Mouse (Mus musculus) limb, embryonic 10.5 days (tissue): ENCODE data around the gene Tdg. TPM values are rescaled to one million over a fixed set of nuclear protein-coding genes. Genes with fewer than 3 reads are reported as not detected.

Experiments used
- DNase-seq: peaks from one replicate; pipeline ENCODE4 v3.0.0-alpha.2; 2017; ENCODE audit warnings: low spot score
- H3K27ac ChIP-seq: fragments of 300-500 bp; sonication (generic); 2 replicates; pipeline ENCODE4 v1.5.1; 2016; ENCODE audit warnings: mild to moderate bottlenecking
- H3K27me3 ChIP-seq: fragments of 300-500 bp; sonication (generic); 2 replicates; pipeline ENCODE4 v1.6.1; 2016; ENCODE audit warnings: low read depth, mild to moderate bottlenecking; ENCODE audit not compliant: poor library complexity, severe bottlenecking
- H3K36me3 ChIP-seq: fragments of 300-500 bp; sonication (generic); 2 replicates; pipeline ENCODE4 v1.6.1; 2016; ENCODE audit warnings: mild to moderate bottlenecking, moderate library complexity
- H3K4me1 ChIP-seq: fragments of 300-500 bp; sonication (generic); 2 replicates; pipeline ENCODE4 v1.6.1; 2016
- H3K4me3 ChIP-seq: fragments of 300-500 bp; sonication (generic); 2 replicates; pipeline ENCODE4 v1.5.1; 2016; ENCODE audit warnings: mild to moderate bottlenecking, moderate library complexity
- H3K9me3 ChIP-seq: fragments of 300-500 bp; sonication (generic); replicated peaks from 2 replicates; pipeline ENCODE4 v1.6.1; 2016; ENCODE audit warnings: mild to moderate bottlenecking
- WGBS: fragments of 180-500 bp; shearing (Covaris S2); methylation state at CpG from one replicate; pipeline ENCODE4 v1.1.7; 2016; 5-methylcytosine and 5-hydroxymethylcytosine counted together
- polyA plus RNA-seq: library from polyadenylated mRNA; unstranded; fragments of >200 nt; fragmentation: Nextera tagmentation; extraction: Ambion mirVana; gene quantifications from 2 replicates; pipeline ENCODE4 v1.2.1, GENCODE M21; 2016

Gene Tdg
- polyA plus RNA-seq, 1 experiment from 2014 or later, result 264 TPM

DNA sequence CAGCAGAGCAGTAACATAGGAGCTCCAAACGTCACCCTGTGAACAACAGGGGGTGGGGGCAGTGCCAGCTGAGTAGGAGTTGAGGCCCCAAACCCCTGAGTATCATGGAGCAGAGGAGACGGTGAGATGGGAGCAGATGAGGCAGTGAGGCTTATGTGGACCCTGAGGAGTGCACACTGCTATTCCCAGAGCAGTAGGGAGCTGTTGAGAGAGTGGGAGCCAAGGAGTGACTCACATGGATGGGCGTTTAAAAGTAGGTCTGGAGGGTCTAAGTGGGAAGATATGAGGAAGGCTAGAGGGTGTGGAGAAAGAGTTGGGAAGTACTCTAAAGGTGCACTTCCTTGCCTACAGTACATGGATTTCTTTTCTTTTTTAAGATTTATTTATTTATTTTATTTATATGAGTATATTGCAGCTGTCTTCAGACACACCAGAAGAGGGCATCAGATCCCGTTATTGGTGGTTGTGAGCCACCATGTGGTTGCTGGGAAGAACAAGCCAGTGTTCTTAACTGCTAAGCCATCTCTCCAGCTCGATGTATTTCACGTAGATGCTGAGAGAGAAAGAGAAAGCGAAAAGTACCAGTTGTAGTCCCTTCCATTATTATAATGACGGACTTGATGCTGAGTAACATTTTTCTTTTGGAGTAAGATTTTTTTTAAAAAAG is 9.5 kb downstream of the Tdg start:
- H3K4me1 ChIP-seq, result no peaks in the 10 kb centered on the region
- WGBS, result 93% methylated on average over 8 of the region's 8 CpGs
- no peak for DNase-seq
- H3K9me3 ChIP-seq, result no peaks in the 10 kb centered on the region
- peaks cover 99% of the 10 kb centered on the region for H3K36me3 ChIP-seq
- no peaks in the 10 kb centered on the region for H3K27me3 ChIP-seq
- no peak overlapping the region for H3K4me3 ChIP-seq
- no peak overlapping the region for H3K27ac ChIP-seq

DNA sequence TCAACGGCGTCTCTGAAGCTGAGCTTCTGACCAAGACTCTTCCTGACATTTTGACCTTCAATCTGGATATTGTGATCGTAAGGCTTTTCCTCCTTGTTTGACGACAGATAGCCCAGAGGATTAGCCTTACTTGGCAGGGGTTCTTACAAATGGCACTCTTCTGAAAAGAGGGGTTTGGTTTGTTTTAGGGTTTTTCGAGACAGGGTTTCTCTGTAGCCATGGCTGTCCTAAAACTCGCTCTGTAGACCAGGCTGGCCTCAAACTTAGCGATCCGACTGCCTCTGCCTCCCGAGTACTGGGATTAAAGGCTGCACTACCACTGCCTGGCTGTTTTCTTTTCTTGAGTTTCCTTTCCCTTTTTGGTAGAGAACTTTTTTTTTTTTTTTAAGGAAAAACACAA is 11.9 kb downstream of the Tdg start:
- Histone ChIP-seq H3K27ac (no peak overlapping the region), H3K4me1 (no peaks in the 10 kb centered on the region), H3K4me3 (no peak overlapping the region), H3K36me3 (peaks cover 99% of the 10 kb centered on the region), H3K27me3 (no peaks in the 10 kb centered on the region), H3K9me3 (no peaks in the 10 kb centered on the region)
- no peak for DNase-seq
- WGBS, result 95% methylated on average over 9 of the region's 9 CpGs

DNA sequence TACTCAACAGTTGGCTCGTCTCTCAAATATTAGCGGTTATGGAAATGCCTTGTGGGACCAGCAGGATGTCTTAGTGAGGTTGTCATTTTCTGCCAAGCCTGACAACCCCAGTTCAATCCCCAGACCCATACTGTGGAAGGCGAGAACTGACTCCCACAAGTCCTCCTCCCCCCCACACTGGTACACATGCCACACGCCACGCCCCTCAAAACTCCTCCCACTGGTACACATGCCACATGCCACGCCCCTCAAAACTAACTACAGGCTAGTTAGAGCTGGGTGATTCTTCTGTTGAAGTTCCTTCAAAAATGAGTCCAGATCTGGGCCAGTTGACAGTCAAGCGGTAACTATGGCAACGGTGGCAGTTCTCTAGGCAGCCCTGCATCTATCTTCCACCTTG is 16.5 kb downstream of the Tdg start:
- no peaks in the 10 kb centered on the region for H3K4me1 ChIP-seq
- no peaks in the 10 kb centered on the region for H3K9me3 ChIP-seq
- no peak overlapping the region for H3K27ac ChIP-seq
- 97% methylated on average over 8 of the region's 8 CpGs for WGBS
- DNase-seq, result no peak
- H3K27me3 ChIP-seq, result no peaks in the 10 kb centered on the region
- peaks cover 83% of the 10 kb centered on the region for H3K36me3 ChIP-seq
- H3K4me3 ChIP-seq, result no peak overlapping the region

DNA sequence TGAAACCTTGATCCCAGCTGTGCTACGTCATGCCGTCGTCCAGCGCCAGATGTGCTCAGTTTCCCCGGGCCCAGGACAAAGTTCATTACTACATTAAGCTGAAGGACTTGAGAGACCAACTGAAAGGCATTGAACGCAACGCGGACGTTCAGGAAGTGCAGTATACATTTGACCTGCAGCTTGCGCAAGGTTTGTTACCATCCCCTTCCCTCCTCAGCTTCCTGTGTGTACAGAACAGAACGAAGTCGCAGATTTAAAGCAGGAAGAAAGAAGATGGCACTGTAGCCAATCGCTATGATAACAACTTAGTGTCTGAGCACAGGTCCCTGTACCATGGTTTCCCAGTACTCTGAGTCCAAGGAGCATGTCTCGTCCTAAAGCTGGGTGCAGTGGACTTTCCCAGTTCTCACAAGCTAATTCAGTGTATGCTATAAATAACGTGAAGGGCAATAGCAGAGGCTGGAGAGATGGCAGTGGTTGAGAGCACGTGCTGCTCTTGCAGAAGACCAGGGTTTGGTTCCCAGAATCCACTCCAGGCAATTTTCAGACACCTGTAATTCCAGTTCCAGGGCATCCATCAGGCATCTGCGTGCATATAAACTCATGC is 17.7 kb downstream of the Tdg start:
- no peaks in the 10 kb centered on the region for H3K9me3 ChIP-seq
- no peaks in the 10 kb centered on the region for H3K4me1 ChIP-seq
- H3K27ac ChIP-seq, result no peak overlapping the region
- no peak overlapping the region for H3K4me3 ChIP-seq
- no peaks in the 10 kb centered on the region for H3K27me3 ChIP-seq
- H3K36me3 ChIP-seq, result peaks cover 84% of the 10 kb centered on the region
- whole genome bisulfite sequencing, result 92% methylated on average over 17 of the region's 17 CpGs
- DNase-seq, result no peak

DNA sequence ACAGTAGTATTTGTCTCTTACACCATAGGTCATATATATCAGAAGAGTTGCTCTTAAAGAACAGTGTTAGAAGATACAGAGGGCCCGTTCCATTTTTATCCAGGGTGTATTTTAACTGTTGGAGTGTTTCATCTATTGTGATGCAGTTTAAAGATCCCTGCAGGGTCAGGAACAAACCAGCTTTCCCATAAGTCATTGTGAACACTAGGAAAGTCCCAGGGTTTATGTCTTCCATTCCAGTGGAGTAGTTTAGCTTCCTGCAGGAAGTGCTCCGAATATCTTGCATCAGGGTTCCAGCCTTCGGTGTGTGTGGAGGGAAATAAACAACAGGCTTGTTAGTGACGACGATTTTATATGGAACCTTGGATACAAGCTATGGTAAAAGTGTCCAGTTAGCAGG is 21.6 kb downstream of the Tdg start:
- no peak overlapping the region for H3K4me3 ChIP-seq
- DNase-seq, result no peak
- H3K27me3 ChIP-seq, result no peaks in the 10 kb centered on the region
- no peaks in the 10 kb centered on the region for H3K4me1 ChIP-seq
- 94% methylated on average over 5 of the region's 5 CpGs for WGBS
- H3K9me3 ChIP-seq, result no peaks in the 10 kb centered on the region
- H3K27ac ChIP-seq, result no peak overlapping the region
- peaks cover 49% of the 10 kb centered on the region for H3K36me3 ChIP-seq

DNA sequence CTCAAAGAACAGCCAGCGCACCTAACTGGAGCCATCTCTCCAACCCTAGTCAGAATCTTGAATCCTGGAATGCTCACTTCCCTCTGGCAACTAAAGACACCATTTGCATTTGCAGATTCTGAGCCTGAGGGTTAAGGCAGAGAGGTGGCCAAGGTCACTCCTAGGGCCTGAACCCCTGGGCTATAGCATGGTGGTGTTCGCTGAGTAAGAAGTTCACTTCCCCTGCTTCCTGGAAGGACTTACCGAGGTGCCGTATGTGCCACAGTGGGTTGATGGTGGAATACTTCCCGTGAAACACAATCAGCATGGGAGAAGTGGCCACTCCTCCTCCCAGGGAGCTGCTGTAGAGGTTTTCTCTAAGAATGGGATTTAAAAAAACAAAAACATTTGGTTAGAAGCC is 23.0 kb downstream of the Tdg start:
- no peaks in the 10 kb centered on the region for H3K27me3 ChIP-seq
- H3K9me3 ChIP-seq, result no peaks in the 10 kb centered on the region
- H3K36me3 ChIP-seq, result peaks cover 35% of the 10 kb centered on the region
- no peak for DNase-seq
- H3K4me1 ChIP-seq, result no peaks in the 10 kb centered on the region
- no peak overlapping the region for H3K4me3 ChIP-seq
- 72% methylated on average over 5 of the region's 5 CpGs for WGBS
- H3K27ac ChIP-seq, result no peak overlapping the region

DNA sequence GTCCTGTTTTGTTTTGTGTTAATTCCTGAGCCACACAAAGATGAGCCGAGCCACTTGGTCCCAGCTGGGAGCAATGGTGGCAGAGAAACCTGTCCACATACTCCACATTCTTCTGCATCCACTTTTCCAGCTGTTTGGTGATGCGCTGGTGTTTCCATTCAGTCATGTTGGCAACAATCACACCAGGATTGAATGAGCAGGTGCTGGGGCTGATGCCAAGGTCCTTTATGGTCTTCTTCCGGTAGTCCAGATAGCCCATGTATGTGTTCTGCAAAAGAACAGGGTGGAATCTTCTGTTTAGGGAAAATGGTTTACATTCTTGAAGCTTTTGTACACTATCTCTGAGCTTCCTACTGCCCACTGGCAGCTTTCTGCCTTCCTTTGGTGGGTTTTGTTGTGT is 25.0 kb downstream of the Tdg start:
- Histone ChIP-seq H3K27me3 (no peaks in the 10 kb centered on the region), H3K36me3 (peaks cover 27% of the 10 kb centered on the region), H3K27ac (no peak overlapping the region), H3K4me1 (no peaks in the 10 kb centered on the region), H3K9me3 (no peaks in the 10 kb centered on the region), H3K4me3 (no peak overlapping the region)
- DNase-seq, result no peak
- WGBS, result 85% methylated on average over 3 of the region's 3 CpGs

DNA sequence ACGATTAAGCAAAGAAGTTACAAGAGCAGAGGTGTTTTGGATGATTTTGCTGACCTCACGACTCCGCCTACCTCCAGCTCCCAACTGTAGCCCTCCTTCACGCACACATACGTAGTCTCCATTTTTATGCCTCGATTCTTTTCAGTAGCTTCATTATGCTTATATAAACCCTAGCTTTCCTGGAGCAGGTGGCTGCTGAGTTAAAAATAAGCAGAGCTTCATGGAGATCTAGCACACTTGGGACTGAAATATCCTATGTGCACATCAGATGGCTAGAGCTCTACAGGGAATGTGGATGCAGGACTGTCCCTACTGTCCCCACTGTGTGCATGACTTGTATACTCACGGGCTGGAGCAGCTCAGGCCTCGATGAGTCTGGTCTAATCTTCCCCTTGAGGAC is 32.2 kb downstream of the Tdg start:
- no peak for DNase-seq
- Histone ChIP-seq H3K9me3 (no peaks in the 10 kb centered on the region), H3K27me3 (no peaks in the 10 kb centered on the region)

DNA sequence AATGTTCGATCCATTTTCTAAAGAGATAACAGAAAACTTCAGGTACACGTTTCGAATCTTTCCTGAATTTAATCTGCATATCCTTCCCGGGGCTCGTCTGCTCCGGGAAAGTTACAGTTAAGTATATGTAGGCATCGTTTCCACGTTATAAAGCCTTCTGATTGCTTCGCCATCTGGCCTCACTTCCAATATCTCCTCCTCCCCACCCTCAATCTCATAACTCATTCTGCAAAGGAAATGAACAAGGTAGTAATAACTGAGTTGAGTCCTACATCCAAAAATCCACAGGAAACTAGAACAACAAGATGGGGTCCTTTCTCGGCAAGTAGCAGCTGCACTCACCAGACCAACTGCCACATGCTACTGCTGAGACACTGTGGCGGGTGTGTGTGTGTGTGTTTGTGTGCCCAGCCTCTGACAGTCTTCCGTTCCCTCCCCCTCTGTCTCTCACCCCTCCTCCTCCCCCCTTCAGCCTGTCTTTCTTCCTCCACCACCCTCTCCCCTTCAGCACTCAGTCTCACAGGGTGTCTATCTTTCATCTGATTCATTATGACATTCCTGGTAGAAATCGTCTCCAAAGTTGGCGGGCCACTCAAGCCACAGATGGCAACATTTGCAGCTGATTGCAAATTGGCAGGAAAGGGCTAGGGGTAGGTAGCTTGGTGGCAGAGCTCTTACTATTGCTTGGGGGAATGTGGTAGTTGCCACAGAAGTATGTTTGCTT is 32.8 kb downstream of the Tdg start:
- H3K27me3 ChIP-seq, result no peaks in the 10 kb centered on the region
- DNase-seq, result no peak

More for the DNA sequence above, 32.2 kb downstream of the Tdg start:
- Histone ChIP-seq H3K36me3 (no peaks in the 10 kb centered on the region), H3K4me3 (no peak overlapping the region), H3K27ac (no peak overlapping the region), H3K4me1 (peaks cover 6% of the 10 kb centered on the region; the same call in 1 of the 2 replicates)
- 89% methylated on average over 8 of the region's 8 CpGs for WGBS

DNA sequence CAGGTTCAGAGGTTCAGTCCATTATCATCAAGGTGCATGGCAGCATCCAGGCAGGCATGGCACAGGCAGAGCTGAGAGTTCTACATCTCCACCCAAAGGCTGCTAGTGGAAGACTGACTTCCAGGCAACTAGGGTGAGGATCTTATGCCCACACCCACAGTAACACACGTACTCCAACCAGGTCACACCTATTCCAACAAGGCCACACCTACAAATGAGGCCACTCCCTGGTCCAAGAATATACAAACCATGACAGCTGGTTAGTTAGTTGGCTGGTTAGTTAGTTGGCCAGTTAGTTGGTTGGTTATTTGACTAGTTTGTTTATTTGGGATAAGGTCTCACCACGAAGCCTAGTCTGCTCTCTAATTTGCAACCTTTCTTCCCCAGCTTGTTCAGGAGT is 33.7 kb downstream of the Tdg start:
- Histone ChIP-seq H3K36me3 (no peaks in the 10 kb centered on the region), H3K4me3 (no peak overlapping the region), H3K4me1 (peaks cover 7% of the 10 kb centered on the region; the same call in 1 of the 2 replicates), H3K27ac (no peak overlapping the region), H3K9me3 (no peaks in the 10 kb centered on the region), H3K27me3 (no peaks in the 10 kb centered on the region)
- 84% methylated on average over 2 of the region's 2 CpGs for WGBS
- DNase-seq, result no peak

More for the DNA sequence above, 32.8 kb downstream of the Tdg start:
- Histone ChIP-seq H3K4me1 (peaks cover 7% of the 10 kb centered on the region; the same call in 1 of the 2 replicates), H3K9me3 (no peaks in the 10 kb centered on the region), H3K27ac (no peak overlapping the region), H3K4me3 (no peak overlapping the region), H3K36me3 (no peaks in the 10 kb centered on the region)
- 84% methylated on average over 14 of the region's 14 CpGs for WGBS

DNA sequence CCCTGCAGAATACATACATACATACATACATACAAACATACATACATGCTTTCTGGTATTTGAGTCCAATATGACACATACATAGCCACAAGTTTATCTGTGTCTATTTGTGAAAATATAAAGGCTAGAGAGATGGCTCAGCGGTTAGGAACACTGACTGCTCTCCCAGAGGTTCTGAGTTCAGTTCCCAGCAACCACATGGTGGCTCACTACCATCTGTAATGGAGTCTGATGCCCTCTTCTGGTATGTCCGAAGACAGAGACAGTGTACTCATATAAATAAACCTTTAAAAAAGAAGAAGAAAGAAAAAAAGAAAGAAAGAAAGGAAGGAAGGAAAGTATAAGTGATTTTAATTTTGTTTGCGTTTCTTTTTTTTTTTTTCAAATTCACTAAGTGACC is 36.3 kb downstream of the Tdg start:
- WGBS, result 59% methylated on average over 3 of the region's 3 CpGs
- H3K27ac ChIP-seq, result no peak overlapping the region
- H3K36me3 ChIP-seq, result no peaks in the 10 kb centered on the region
- H3K27me3 ChIP-seq, result no peaks in the 10 kb centered on the region
- H3K4me1 ChIP-seq, result peaks cover 7% of the 10 kb centered on the region; the same call in 1 of the 2 replicates
- no peak overlapping the region for H3K4me3 ChIP-seq
- H3K9me3 ChIP-seq, result no peaks in the 10 kb centered on the region
- DNase-seq, result no peak

DNA sequence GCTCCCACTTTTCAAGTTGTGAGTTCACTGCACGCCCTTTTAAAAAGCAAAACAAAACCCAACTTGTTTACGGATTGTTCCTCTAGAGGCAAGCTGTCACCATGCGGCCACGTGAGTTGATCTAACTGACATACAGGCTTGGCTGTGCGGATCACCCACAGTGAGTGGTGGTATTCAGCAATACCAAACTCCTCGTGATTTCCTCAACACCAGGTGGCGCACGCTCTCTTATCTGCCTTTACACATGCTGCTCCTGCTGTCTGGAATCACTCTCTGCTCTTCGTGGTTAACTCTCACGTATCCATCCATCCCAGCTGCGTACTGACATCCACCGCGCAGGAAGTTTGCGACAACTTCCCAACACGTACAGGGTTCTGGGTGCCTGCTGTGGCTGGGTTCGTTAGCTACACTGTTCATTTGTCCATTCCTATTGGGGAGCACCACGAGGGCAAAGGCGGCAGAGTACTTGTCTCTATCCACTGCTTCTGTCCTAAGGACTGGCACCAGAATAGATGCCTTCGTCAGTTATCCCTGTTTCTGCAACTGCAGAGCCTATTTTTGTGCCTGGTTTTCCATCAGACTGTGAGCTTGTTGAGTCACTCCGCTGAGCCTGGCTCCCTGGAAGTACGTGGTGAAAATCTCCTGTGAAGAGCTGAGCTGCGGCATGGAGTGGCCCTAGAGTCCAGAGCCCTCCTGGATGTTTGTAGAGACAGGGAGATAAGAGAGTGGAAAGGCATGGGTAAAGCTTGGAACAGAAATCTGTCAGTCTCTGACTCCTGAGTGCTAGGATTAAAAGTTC is 37.0 kb downstream of the Tdg start:
- H3K27ac ChIP-seq, result no peak overlapping the region
- no peaks in the 10 kb centered on the region for H3K36me3 ChIP-seq
- peaks cover 7% of the 10 kb centered on the region; the same call in 1 of the 2 replicates for H3K4me1 ChIP-seq
- H3K4me3 ChIP-seq, result peak overlapping the region; percentile 28; the same call in 1 of the 2 replicates
- H3K27me3 ChIP-seq, result no peaks in the 10 kb centered on the region
- 25% methylated on average over 22 of the region's 22 CpGs for WGBS
- no peaks in the 10 kb centered on the region for H3K9me3 ChIP-seq
- DNase-seq, result peak; percentile 86
